Mouse (Mus musculus) yolk sac, embryonic 10.5 days (tissue): ENCODE results near the gene Rapgef1.

ENCODE experiments used
- DNase-seq: peaks from one replicate; pipeline ENCODE4 v3.0.0-alpha.2; 2017; ENCODE audit warnings: low spot score

The Rapgef1 gene

DNA sequence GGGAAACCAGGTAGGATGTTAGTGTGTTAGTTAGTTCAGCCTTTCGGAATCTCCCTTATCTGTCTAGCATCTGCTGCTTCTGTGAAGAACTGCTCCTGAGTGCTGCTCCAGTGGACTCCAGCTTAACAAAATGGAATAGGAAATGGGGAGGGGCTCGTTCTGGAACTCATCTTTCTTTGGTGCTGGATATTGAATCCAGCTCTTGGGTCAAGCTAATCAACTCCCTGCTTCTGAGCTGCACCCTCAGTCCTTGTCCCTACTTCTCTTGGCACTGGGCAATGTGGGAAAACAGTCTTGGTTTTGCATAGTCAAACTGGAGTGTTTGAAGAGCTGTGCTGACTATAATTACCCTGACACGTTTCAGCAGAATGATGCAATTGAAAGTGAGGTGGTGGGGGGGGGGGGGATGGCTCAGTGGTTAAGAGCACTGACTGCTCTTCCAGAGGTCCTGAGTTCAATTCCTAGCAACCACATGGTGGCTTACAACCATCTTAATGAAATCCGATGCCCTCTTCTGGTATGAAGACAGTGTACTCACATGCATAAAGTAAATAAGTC, 25.6 kb downstream of the Rapgef1 start:
- DNase-seq, result no peak

DNA sequence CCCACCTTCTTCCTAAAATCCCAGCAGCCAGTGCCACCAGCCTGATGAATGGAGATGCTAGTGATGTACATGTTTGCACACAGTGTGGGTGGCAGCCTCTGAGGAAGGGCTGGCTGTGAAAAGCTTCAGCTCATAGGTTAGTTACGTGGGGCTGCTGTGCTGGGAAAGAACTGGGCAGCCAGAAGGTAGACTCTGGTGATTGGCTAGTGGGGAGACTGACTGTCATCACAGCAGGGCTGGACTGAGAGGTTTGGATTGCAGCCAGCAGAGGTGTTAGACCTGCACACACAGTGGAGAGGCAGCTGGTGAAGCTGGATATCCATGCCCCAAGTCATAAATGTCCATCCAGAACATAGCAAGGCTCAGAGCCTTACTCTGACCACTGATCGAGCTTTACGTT, 27.1 kb downstream of the Rapgef1 start:
- no peak for DNase-seq

DNA sequence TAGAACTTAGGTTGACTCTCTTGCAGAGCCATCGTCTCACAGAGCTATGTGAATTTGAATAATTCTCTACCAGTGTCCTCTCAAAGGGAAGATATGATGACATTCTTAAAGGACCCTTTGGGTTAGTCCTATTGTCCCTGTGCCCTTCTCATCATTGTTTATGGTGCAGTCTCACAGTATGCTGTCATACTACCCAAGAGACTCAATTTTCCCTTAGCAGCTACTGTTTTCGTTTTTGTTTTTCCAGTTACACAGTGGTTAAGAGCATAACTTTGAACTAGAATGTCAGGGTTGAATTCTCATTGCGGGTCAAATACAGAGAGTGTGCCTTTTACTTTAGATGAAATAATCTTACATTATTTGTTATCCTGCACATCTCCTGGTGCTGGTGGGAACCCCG, 27.6 kb downstream of the Rapgef1 start:
- DNase-seq, result no peak

DNA sequence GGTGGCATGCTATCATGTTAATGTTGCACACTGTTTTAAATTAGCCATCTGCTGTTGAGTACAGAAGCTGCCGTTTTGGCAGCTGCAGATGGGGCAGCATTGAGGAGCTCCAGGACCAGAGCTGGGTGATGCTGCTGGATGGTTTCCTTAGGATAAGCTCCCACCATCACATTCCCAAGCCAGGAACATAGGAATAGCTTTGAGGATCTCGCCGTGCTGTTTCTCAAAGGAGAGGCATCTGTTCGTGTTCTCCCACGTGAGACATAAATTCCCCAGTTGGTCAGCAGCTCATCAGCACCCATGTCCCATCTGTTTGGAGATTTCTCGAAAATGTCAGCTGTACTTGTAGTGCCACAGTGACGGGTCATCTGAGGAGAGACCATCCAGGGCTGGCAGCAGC, 28.3 kb downstream of the Rapgef1 start:
- DNase-seq, result no peak

DNA sequence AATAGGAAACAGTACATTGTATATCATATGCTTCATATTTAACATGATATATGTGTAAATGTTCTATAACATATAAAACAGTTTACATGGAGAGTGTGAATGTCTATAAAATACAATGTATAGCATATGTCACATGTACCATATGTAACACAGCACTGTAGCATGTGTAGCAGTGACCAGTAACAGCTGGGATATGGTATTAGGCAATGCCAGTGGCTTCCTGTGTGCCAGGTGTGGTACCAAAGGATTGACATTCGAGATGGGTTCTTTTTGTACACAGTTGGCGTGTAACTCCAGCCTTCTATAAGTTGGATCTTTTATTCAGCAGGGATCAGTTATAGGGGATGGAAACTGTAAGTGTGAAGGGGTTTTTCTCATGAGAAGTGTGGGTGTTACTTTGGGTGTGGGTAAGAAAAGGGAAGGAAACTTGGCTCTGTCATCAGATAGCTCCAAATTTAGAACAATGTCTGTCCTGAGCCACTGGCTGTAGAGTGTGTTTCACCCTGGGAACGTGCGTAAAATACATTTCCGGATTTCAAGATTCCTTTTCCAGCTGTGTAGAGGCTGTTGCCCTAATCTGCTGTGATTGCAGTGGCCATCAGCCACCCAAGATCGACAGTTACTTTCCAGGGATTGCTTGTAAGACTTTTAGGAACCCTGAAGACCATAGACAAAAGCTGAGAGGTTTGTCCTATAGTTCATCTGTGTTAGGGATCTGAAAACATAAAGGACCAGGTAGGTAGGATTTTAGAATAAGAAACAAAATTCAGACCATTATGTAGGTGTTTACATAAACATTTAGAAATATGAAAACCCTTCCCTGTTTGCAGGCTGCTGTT, 29.7 kb downstream of the Rapgef1 start:
- DNase-seq, result no peak

DNA sequence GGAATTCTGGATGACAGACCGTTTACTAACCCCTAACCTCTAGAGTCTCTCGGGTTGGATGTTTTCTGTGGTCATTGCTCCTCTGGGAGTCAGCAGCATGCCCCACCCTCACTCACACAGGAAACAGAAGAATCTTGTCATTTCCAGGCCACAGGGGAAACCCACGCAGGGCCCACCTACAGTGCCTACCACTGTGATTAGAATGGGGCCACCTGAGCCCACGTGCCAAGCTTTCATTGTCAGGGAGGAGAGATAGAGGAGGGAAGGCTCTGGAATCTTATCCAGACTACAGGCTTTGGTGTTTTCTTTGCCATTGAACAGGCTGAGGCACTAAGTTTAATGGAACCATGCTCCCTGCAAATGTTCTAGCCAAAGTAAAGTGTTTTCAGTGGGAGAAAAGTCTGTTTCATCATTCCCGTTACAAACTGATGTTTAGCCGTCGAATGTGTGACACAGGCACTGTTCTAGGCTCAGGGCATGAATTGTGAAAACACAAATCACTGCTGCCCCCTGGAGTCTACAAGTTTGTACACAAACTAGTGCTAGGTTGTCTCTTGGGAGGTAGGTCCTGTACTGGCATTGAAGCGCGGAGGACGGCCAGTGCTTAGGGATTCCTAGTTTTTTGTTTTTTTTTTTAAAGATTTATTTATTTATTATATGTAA, 30.4 kb downstream of the Rapgef1 start:
- DNase-seq, result no peak

DNA sequence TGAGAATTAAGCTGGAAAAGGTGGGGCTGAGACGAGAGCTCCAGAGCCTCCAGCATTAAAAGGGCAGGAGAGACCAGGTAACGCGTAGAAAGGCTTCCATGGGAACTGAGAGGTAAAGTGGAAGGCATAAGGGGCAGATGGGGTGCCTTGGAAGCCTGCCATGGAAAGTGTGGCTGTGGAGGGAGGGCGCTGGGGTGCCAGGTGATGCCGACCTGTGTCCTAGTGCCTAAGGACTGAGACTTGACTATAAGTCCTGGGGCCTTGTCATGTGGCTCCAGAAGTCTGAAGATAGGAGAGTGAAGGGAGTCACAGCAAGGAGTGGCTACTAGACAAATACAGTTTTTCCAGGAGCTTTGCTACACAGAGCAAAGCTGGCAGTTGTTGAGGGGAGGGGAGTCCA, 32.4 kb downstream of the Rapgef1 start:
- DNase-seq, result no peak

DNA sequence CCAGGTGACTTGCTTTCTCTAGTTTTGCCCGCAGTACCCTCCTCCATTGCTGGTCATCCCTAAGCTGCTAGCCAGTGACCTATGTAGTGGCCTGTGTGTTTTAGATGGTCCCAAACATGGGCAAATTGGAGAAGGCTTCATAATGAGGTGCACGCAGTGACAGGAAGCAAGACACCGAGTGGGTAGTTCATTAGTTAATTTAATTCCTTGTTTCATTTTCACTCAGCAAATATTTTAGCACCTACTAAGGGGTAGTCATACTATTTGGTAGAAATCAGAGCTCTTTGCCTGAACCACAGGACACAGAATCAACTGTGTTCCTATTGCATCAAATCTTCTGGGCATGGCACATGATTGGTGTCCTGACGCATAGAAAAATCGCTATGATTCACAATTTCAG, 35.9 kb downstream of the Rapgef1 start:
- DNase-seq, result no peak

DNA sequence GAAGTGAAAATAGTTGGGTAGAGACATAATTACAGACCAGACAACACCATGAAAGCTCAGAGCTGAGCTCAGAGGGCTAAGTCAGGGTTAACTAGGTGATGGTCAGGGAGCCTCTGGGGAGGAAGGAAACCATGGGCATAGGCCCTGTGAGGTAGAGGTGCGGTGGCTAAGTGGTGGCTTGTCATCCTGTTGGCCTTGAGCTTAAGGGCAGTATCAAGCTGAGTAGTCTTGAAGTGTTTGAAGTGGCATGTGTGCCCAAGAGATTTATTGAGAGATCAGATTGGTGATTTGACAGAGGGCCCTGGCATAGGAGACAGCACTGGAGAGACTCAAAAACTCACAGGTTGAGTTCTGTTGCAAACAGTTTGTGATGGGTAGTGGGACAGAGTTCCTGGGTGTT, 36.6 kb downstream of the Rapgef1 start:
- no peak for DNase-seq

DNA sequence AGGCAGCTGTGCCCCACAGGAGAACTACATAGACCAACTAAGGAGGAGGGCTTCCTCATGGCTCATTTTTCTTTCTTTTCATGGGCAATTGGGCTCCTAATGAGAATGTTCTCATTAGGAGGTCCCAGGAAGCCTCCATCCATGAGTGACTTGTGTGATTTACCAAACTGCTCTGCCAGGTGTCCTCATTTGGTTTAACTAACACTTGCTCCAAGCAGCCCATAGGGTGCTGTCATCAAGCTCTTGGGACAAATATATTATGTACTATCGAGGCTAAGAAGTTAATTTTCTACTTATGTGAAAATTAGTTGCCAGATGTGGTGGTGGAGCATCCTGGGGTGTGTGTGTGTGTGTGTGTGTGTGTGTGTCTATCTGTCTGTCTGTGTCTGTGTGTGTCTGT, 37.6 kb downstream of the Rapgef1 start:
- DNase-seq, result no peak

DNA sequence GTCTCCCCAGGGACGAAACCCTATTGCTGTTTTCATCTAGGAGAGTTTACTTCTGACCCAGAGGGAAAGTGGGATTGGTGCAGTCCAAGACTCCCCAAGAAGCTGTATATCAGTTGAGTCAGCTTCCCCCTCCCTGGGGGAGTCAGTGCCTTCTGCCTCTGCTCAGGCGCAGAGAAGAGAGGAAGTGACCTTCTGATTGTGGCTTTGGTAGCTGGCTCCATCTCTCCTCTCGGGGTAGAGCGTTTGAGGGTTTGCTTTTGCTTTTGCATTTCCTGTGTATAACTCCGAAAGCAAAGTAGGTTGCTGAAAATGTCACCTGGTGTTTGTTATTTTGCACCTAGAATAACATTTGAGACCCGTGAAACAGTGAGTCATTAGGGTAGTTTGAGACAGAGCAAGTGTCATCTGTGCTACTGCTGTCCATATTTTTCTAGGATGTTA, 42.3 kb downstream of the Rapgef1 start:
- DNase-seq, result no peak

DNA sequence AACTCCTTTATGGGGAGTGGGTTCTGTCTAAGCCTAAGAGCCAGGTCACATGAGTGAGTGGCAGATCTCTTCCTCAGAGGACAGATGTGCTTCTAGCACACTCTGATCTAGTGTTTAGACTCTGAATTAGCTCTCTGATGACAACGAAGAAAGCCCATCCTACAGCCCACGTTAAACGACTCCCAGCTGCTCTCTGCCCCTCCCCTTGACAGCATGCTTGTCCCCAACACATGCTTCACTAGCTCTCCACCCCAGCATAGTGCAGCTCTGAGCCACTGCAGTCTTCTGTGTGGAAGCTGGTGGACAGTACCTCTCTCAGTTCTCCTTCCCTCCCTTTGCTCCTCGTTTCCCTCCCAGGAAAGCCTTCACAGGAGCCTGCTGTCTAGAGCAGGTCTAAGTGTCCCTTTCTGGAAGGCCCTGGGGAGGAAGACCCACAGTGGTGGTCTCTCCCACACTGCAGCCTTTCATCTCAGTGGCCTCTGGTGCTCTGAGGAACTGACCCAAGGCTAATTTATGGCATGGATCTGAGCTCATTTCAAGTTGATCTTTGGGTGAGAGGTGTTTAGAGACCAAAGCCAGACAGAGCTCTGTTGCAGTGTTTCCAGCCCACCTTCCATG, 43.8 kb downstream of the Rapgef1 start:
- DNase-seq, result no peak

DNA sequence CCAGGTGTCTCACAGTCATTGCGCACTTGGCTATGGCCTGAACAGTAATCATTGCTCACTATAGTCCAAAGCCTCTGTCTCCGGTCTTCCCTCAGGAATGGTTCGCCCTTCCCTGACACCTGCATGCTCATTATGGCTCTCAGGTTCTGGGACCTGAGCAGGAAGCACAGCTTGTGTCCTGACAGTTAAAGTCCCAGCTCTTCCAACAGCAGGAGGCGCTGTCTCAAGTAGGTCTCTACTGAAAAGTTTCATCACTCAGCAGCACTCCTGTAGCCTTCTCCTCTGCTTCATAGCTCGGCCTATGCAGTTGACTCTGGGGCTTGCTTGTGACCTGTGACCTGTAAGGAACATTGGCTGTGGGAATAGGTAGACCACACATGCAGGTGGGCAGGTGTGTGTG, 45.9 kb downstream of the Rapgef1 start:
- no peak for DNase-seq

DNA sequence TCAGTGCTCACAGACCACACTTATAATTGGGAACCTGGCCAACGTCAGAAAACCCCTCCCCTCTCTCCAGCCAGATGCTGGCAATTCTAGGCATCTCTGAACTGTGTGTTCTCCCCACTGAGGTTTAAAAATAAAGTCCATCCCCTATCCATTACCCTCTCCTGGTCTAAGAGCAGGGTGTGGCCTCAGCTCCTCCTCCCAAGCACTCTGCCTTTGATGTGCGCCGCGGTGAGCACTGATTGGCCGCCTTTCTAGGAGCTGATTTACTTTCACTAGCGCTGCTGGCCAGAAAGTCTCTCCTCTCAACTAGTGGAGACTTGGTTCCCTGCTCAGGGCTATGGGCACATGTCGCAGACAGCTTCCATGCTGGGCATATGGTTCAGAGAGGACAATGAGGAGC, 47.1 kb downstream of the Rapgef1 start:
- DNase-seq, result peak; percentile 40

DNA sequence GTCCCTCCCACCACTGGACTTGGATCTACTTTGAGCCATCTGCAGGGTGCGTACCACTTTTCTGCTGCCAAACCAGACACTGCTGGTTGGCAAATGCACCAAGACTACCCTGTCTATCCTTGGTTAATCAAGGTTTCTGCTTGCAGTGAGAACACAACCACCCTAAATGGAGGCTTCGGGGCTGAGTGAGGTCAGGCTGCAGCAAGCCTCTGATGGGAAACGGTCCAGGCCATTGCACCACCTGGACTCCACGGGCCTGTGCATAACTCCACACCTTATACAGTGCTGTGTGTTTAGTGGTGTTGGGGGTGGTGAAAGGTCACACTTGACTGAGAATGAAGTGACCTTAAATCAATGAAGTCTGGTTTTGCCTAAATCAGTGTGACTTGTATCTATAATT, 47.6 kb downstream of the Rapgef1 start:
- no peak for DNase-seq

DNA sequence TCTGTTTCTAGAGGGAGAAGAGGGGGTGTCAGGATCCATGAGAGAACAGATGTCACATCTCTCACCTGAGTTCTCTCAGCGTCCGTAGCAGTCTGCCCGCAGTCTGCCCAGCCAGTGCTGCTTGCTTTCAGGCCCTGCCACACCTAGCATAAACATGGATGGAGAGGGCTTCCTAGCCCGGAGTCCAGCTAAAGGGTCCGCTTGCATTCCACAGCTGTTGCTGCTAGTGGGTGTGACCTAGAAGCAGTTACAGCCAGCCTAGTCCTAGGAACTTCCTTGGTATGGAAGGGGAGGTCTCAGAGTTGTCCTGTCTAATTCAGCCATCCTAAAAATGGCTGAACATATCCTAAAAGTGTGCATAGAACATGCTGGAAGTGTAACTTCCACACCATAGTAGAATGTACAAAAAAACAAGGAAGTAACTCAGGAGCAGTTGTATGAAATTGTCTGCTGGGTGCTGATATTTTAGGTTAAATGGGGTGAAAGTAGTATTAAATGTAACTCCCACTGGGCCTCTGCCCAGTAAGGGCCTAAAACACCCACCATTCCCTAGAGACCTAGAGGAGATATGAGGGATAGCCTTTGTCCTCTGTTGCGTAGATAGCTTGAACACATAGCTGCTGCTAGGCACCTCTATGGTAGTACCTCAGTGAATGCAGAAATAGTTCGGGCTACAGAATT, 48.6 kb downstream of the Rapgef1 start:
- DNase-seq, result no peak

DNA sequence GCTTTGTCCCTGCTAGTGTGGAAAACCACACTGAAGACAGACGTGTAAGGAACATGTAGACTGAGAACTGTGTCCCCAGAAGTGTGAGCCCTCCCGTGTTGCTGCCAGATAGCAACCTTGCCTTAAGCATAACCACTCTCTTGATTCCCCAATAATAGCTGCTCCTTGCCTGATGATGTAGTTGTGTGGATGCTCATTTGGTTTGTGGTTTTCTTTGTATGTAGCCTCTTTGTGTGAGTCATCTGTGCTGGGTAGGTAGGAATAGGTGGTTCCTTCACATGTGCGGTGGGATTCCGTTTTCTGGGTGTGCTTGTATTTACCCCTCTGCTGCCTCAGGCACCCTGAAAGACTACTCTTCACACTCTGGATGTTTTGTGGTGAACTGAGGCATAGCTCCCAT, 49.4 kb downstream of the Rapgef1 start:
- no peak for DNase-seq

DNA sequence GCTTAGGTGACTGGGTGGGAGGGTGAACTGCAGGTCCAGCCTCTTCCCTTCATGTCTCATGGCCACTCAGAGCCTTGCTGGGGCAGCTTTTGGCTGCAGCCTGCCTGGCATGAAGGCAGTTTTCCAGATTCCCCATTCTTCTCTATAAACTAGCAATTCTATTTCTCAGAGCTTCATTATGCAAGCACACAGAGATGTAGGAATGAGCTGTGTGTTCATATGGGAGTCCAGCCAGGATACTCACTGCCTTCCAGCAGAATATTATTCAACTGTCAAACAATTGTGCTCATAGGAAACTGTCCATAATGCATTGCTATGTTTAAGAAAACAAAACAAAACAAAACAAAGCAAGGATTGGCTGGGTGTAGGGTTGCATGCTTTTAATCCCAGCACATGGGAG, 50.2 kb downstream of the Rapgef1 start:
- DNase-seq, result no peak

DNA sequence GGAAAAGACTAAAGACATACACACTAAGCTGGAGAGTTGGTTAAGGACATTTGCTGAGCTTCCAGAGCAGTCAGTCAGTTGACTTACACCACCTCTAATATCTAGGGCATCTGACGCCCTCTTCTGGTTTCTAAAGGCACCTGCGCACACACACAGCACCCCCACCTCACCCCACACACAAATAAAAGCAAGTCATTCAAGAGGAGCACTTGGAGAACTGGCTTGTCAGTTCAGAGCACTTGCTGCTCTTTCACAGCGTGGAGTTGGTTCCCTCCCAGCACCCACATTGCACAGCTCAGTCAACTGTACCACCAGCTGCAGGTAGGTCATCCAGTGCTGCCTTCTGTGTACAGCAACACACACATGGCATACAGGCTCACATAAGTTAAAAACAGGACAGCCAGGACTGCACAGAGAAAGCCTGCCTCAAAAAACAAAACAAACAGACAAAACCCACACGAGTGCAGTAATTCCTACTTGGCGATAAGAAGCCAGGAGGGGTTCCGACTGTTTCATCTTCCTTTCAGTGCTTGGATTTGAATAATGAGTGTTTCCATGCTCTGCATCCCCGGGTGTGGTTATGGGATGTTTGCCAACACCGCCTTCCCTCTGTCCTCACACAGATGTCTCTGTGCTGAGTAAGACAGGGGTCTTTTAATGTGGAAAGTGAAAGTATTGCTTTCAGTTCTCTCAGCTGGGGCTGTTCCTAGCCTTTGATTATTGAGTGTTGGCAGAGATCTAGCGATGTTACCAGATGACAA, 50.9 kb downstream of the Rapgef1 start:
- no peak for DNase-seq

DNA sequence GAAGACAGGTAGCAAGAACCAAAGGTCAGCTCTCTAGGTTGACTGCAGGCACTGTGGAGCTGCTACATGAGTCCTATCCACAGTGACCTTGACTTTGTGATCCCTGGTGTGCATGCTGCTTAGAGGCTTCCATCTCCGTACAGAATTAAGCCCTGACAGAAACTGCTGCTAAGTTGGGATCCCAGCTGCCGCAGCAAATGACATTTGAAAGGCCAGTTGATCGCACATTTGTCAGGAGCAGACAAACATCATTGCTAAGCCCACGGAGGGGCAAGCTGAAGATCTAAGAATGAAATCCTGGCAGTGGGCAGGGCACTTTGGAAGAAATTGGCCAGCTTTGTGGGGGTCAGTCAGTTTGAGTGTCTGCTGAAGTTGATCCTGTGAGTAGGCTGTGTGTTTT, 51.9 kb downstream of the Rapgef1 start:
- DNase-seq, result no peak

DNA sequence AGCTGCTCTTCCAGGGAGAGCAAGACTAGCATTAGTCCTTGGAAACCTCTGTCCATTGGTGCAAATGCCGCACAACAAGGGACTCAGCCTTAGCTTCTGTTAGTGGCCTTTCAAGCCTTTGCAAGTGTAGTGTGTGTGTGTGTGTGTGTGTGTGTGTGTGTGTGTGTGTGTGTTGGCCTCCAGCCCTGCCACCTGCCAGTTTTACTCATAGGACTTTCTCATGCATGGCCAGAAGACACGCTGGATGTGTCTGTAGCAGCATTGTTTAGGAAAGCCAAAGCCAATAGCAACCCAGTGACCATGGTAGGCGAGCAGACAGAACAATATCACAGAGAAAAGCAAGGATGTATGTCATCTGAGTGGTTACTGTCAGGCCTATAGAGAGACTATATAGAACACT, 52.3 kb downstream of the Rapgef1 start:
- no peak for DNase-seq
